Mouse (Mus musculus): Measurements from ENCODE around the gene Rufy2.

GRCm38 (mm10) chr10:63011556-63011955 lies 31.5 kb downstream of the Rufy2 start:
- no peak for TF ChIP-seq ZNF384 (IDR thresholded peaks at IDR 0.05; ENCODE audit: low read depth, low read length)
- TF ChIP-seq MAFK (IDR thresholded peaks at IDR 0.05; ENCODE audit: insufficient read depth, low read depth, low read length), result no peak
- no peak for TF ChIP-seq CHD2 (IDR thresholded peaks at IDR 0.05; ENCODE audit: low read depth, low read length)
- no peak for TF ChIP-seq ZC3H11A (IDR thresholded peaks at IDR 0.05; ENCODE audit: borderline replicate concordance, low read depth, low read length)

Data from ES-E14 (cell line).